8 mouse cellular contexts compared by ENCODE assay signal in the genomic region with DNA sequence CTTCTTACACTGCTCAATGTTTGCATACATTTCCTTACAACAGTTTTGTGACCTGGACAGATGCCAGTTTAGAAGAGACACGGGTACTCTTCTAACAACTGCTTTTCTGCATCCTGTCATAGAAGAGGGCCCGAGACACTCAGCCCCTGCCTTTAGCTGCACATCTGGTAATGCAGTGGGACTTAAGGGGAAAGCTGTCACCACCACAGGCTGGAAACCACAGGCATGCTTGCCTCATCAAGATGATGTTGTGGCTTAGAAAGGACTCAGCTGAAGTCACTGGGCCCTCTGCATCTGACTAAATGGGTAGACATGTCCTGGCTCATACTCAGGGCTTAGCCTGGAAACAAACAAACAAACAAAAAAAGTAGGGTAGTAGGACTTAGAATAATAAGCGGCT. TPM values are rescaled to one million over a fixed set of nuclear protein-coding genes. Genes with fewer than 3 reads are reported as not detected.
DNase-seq lines count a peak whose midpoint lies in the region; ATAC-seq and TF ChIP-seq lines count a peak whose summit lies in the region.

No protein-coding gene starts in this region.

- peak overlapping the region; percentile 39; the same call in 1 of the 2 replicates for H3K9ac ChIP-seq in heart, embryonic 14.5 days (ENCODE audit: low read length)
- H3K9ac ChIP-seq in midbrain, embryonic 11.5 days (ENCODE audit: low read length): peak overlapping the region; percentile 37

- H3K4me2 ChIP-seq in heart, embryonic 14.5 days (ENCODE audit: low read length): no peak overlapping the region
- no peak overlapping the region for H3K4me2 ChIP-seq in midbrain, embryonic 11.5 days

- DNase-seq in embryo, embryonic 11 days: peak; percentile 44
- DNase-seq in embryo, embryonic 9.5 days (ENCODE audit: extremely low spot score): no peak
- peak; percentile 90 for DNase-seq in midbrain, embryonic 11.5 days (ENCODE audit: low spot score, missing footprints)
- DNase-seq in layer of hippocampus, postnatal 25 days (ENCODE audit: extremely low spot score in 1 of 2, low spot score in 1 of 2): no peak
- DNase-seq in frontal cortex, postnatal 10 days (ENCODE audit: low spot score in 2 of 2): no peak
- no peak for DNase-seq in adrenal gland, adult 18-20 months (ENCODE audit: low spot score in 2 of 2)

- H3K79me3 ChIP-seq in C2C12 (ENCODE audit: low read depth): no peaks in the 10 kb centered on the region

- no peak overlapping the region for H3K4me3 ChIP-seq in C2C12 (ENCODE audit: insufficient read depth, poor library complexity, severe bottlenecking)
- no peak overlapping the region for H3K4me3 ChIP-seq in heart, embryonic 14.5 days (ENCODE audit: control insufficient read depth in 1 of 2, insufficient read depth in 1 of 2, low read depth in 1 of 2, low read length in 2 of 2)
- H3K4me3 ChIP-seq in midbrain, embryonic 11.5 days (ENCODE audit: low read depth, low read length): no peak overlapping the region

- no peaks in the 10 kb centered on the region for H3K27me3 ChIP-seq in C2C12 (ENCODE audit: control insufficient read depth, insufficient read depth, insufficient read length)
- H3K27me3 ChIP-seq in heart, embryonic 14.5 days (ENCODE audit: control insufficient read depth, insufficient read depth, low read length): no peaks in the 10 kb centered on the region
- no peaks in the 10 kb centered on the region for H3K27me3 ChIP-seq in midbrain, embryonic 11.5 days (ENCODE audit: control insufficient read depth, insufficient read depth, low read length)

- H3K27ac ChIP-seq in heart, embryonic 14.5 days (replicated peaks in 1 of 2; ENCODE audit: control insufficient read depth in 1 of 2, insufficient read depth in 1 of 2, low read depth in 2 of 2, low read length in 2 of 2): peak overlapping the region; percentile 93 to 94
- H3K27ac ChIP-seq in midbrain, embryonic 11.5 days (ENCODE audit: low read depth, low read length): peak overlapping the region; percentile 49; the same call in 1 of the 2 replicates

- no peaks in the 10 kb centered on the region for H3K9me3 ChIP-seq in heart, embryonic 14.5 days (ENCODE audit: control insufficient read depth, low read length)
- H3K9me3 ChIP-seq in midbrain, embryonic 11.5 days (ENCODE audit: control insufficient read depth, low read length): no peaks in the 10 kb centered on the region

- H3K4me1 ChIP-seq in heart, embryonic 14.5 days (ENCODE audit: control insufficient read depth in 2 of 2, insufficient read depth in 2 of 2, low read length in 2 of 2): peaks cover 40 to 56% of the 10 kb centered on the region in 2 experiments
- peaks cover 44% of the 10 kb centered on the region for H3K4me1 ChIP-seq in midbrain, embryonic 11.5 days (ENCODE audit: control insufficient read depth, insufficient read depth, low read length)

- no peaks in the 10 kb centered on the region for H3K36me3 ChIP-seq in C2C12 (ENCODE audit: control insufficient read depth, insufficient read depth)
- peaks cover 7% of the 10 kb centered on the region for H3K36me3 ChIP-seq in heart, embryonic 14.5 days (ENCODE audit: control insufficient read depth, insufficient read depth, low read length)
- no peaks in the 10 kb centered on the region for H3K36me3 ChIP-seq in midbrain, embryonic 11.5 days (ENCODE audit: control insufficient read depth, insufficient read depth, low read length)

- WGBS in heart, embryonic 14.5 days: 37% methylated on average over 3 of the region's 3 CpGs
- WGBS in midbrain, embryonic 11.5 days: 69% methylated on average over 3 of the region's 3 CpGs

- ATAC-seq in heart, embryonic 14.5 days (ENCODE audit: insufficient number of reproducible peaks, insufficient read depth, low FRiP score, low read depth): no peak
- peak; percentile 1 for ATAC-seq in midbrain, embryonic 11.5 days (ENCODE audit: low FRiP score)

- no peak overlapping the region for H3ac ChIP-seq in C2C12 (ENCODE audit: control insufficient read depth, insufficient read length, low read depth)

- no peaks in the 10 kb centered on the region for H3K79me2 ChIP-seq in C2C12 (ENCODE audit: control insufficient read depth, insufficient read depth)

- no peak for TF ChIP-seq CTCF in C2C12 (IDR thresholded peaks at IDR 0.05; ENCODE audit: control insufficient read depth, insufficient read depth, insufficient read length)

TF ChIP-seq in C2C12, 6 proteins besides CTCF, POLR2A, EP300 and RAD21:
- TF ChIP-seq CEBPB (IDR thresholded peaks at IDR 0.05; ENCODE audit: low read depth) (peak; percentile 79), FOSL1 (IDR thresholded peaks at IDR 0.05; ENCODE audit: insufficient read depth, low read length, poor library complexity, severe bottlenecking) (peak; percentile 47), MAX (IDR thresholded peaks at IDR 0.05) (peak; percentile 41), USF1 (IDR thresholded peaks at IDR 0.05; ENCODE audit: low read depth) (no peak), MYOD1 (IDR thresholded peaks at IDR 0.05; ENCODE audit: control insufficient read depth, insufficient read length, low read depth) (peak; percentile 37), MYOG (IDR thresholded peaks at IDR 0.05; ENCODE audit: control insufficient read depth, extremely low read depth, insufficient read length) (no peak)

RNA-seq across cellular contexts. Expression of a gene that starts 12.0 kb away (rescaled TPM):
- 19.3 TPM for polyA plus RNA-seq in C2C12 (2012; fragmentation: generic; extraction: Trizol)
- polyA plus RNA-seq in heart, embryonic 14.5 days (2014; fragmentation: Nextera tagmentation; extraction: Ambion mirVana): 49.6 and 53.8 TPM in 2 replicates
- polyA plus RNA-seq in midbrain, embryonic 11.5 days (2014; fragmentation: Nextera tagmentation; extraction: Ambion mirVana): 99.1 and 109 TPM in 2 replicates
- total RNA-seq in layer of hippocampus, postnatal 25 days (2021): 1 to 10 TPM; 1.1 to 2.6 TPM
- total RNA-seq in adrenal gland, adult 18-20 months (2021): 1 to 10 TPM; 1.3 TPM

Comparison
In these comparisons a context has a peak if more than half of its experiments do, and no peak if none do; other contexts are left out.
1. DNase-seq: peak in embryo, embryonic 11 days (single experiment) and midbrain, embryonic 11.5 days (single experiment); none in embryo, embryonic 9.5 days (single experiment), layer of hippocampus, postnatal 25 days (0 of 2), frontal cortex, postnatal 10 days (0 of 2) and adrenal gland, adult 18-20 months (0 of 2).